Mouse (Mus musculus) hindbrain, embryonic 13.5 days (tissue): ENCODE results near the gene Vmn1r83. TPM values are rescaled to one million over a fixed set of nuclear protein-coding genes. Genes with fewer than 3 reads are reported as not detected.

Source experiments
- ATAC-seq: fragments of 200-750 bp; cut with Nextera tagmentation; 2 replicates; pipeline ENCODE4 v1.8.0; 2017; ENCODE audit warnings: moderate TSS enrichment; ENCODE audit not compliant: low FRiP score
- H3K27ac ChIP-seq: fragments of 300-500 bp; sonication (generic); 2 replicates; pipeline ENCODE4 v1.5.1; 2015; ENCODE audit warnings: inconsistent platforms, mild to moderate bottlenecking, moderate library complexity
- H3K27me3 ChIP-seq: fragments of 300-500 bp; sonication (generic); 2 replicates; pipeline ENCODE4 v1.6.1; 2015; ENCODE audit warnings: mild to moderate bottlenecking, inconsistent platforms
- H3K36me3 ChIP-seq: fragments of 300-500 bp; sonication (generic); 2 replicates; pipeline ENCODE4 v1.6.1; 2015; ENCODE audit warnings: mild to moderate bottlenecking, inconsistent platforms
- H3K4me1 ChIP-seq: fragments of 300-500 bp; sonication (generic); replicated peaks from 2 replicates; pipeline ENCODE4 v1.6.1; 2015; ENCODE audit warnings: inconsistent platforms
- H3K4me2 ChIP-seq: fragments of 300-500 bp; sonication (generic); 2 replicates; pipeline ENCODE4 v1.6.1; 2015; ENCODE audit warnings: inconsistent platforms, mild to moderate bottlenecking, moderate library complexity
- H3K4me3 ChIP-seq: fragments of 300-500 bp; sonication (generic); 2 replicates; pipeline ENCODE4 v1.5.1; 2015; ENCODE audit warnings: mild to moderate bottlenecking, inconsistent platforms
- H3K9ac ChIP-seq: fragments of 300-500 bp; sonication (generic); 2 replicates; pipeline ENCODE4 v1.6.1; 2015; ENCODE audit warnings: mild to moderate bottlenecking, inconsistent platforms
- H3K9me3 ChIP-seq: fragments of 300-500 bp; sonication (generic); 2 replicates; pipeline ENCODE4 v1.6.1; 2016; ENCODE audit warnings: inconsistent platforms
- WGBS: fragments of 180-500 bp; shearing (Covaris S2); methylation state at CpG from one replicate; pipeline ENCODE4 v1.1.7; 2015; 5-methylcytosine and 5-hydroxymethylcytosine counted together
- microRNA-seq: library from miRNA; unstranded; fragments of <30 nt; microRNA quantifications from one replicate; pipeline ENCODE4, GENCODE M21; 2016
- polyA plus RNA-seq: library from polyadenylated mRNA; unstranded; fragments of >200 nt; fragmentation: Nextera tagmentation; extraction: Ambion mirVana; gene quantifications from 2 replicates; pipeline ENCODE4 v1.2.1, GENCODE M21; 2015

Gene Vmn1r83
- polyA plus RNA-seq = not detected in 2 replicates

DNA sequence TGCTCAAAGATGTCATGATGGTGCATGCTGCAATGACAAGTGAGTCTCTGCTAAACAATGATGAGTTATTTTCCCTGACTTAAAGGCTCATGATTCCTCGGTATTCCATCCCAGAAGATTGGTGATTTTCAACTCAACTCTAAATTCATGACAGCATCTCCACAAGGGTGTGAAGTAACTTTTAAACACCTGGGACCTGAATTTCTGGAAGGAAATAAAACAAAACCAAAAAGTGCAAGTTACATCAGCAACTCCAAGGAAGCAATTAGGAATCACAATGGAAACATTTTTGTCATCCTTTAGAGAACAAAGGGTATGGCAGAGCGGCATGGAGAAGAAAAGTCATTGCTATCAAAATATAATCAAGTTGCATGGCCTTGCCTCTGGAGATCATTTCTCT lies at the start of gene Vmn1r83:
TSS of gene Vmn1r83 (minus strand) at position 101 of the 400 bp plus-strand sequence.
- no peak within 1 kb of the TSS for H3K27ac ChIP-seq
- no peak within 1 kb of the TSS for H3K4me2 ChIP-seq
- WGBS = 81% methylated on average over 2 of the region's 2 CpGs
- peaks cover 26% of the 10 kb centered on the region for H3K9me3 ChIP-seq
- no peaks in the 10 kb centered on the region for H3K4me1 ChIP-seq
- H3K36me3 ChIP-seq = no peaks in the 10 kb centered on the region
- no peak within 1 kb of the TSS for H3K9ac ChIP-seq
- ATAC-seq = no peak
- no peaks in the 10 kb centered on the region for H3K27me3 ChIP-seq
- H3K4me3 ChIP-seq = no peak within 1 kb of the TSS

DNA sequence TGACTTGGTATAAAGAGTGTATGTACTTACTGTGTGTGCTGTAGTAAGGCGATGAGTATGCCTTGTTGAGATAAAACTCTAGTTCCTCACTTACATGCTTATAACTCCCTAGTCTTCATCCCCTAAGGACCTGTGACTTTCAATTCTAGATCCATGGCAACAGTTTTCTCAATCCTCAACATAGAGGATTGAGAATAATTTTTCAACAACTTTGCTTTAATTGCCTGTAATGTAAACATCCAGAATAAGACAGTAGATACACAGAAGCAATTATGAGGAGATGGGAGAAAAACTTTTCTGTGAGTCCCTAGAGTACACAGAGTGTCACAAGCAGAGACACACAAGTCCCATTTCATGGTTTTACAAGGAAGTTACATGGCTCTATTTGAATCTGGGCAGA lies 39.9 kb upstream of the Vmn1r83 start, which contains the start of gene Vmn1r84:
TSS of gene Vmn1r84 (minus strand) at position 101 of the 400 bp plus-strand sequence.
- WGBS = 76% methylated on average over 1 of the region's 1 CpGs
- Histone ChIP-seq H3K9ac (no peak within 1 kb of the TSS), H3K4me2 (no peak within 1 kb of the TSS), H3K4me3 (no peak within 1 kb of the TSS), H3K27ac (no peak within 1 kb of the TSS), H3K9me3 (peaks cover 16% of the 10 kb centered on the region), H3K4me1 (no peaks in the 10 kb centered on the region), H3K36me3 (no peaks in the 10 kb centered on the region), H3K27me3 (no peaks in the 10 kb centered on the region)
- no peak for ATAC-seq

GRCm38 (mm10) chr7:12300130-12300529 lies 29.2 kb downstream of the Vmn1r83 start, which contains the start of gene Vmn1r82:
Gene Vmn1r82, plus strand, starts transcription at chr7:12300430.
- Histone ChIP-seq H3K9me3 (peaks cover 5% of the 10 kb centered on the region), H3K27ac (no peak within 1 kb of the TSS), H3K4me3 (no peak within 1 kb of the TSS), H3K36me3 (no peaks in the 10 kb centered on the region), H3K9ac (no peak within 1 kb of the TSS), H3K27me3 (no peaks in the 10 kb centered on the region), H3K4me2 (no peak within 1 kb of the TSS), H3K4me1 (no peaks in the 10 kb centered on the region)
- WGBS = 62% methylated on average over 2 of the region's 2 CpGs
- no peak for ATAC-seq

Small RNA genes lying within 50 kb of the gene (microRNA-seq; reads per million reads assigned to microRNA genes)
- not detected for gene Gm23521

Other genes with a start within 250 kb of the Vmn1r83 start
- gene Vmn1r78, start 179.2 kb downstream of the Vmn1r83 start, polyA plus RNA-seq = not detected in 2 replicates
- gene Vmn1r79, start 158.2 kb downstream of the Vmn1r83 start, polyA plus RNA-seq = not detected in 2 replicates
- not detected in 2 replicates for gene Vmn1r80, start 140.2 kb downstream of the Vmn1r83 start, polyA plus RNA-seq
- gene Vmn1r81, start 61.2 kb downstream of the Vmn1r83 start, polyA plus RNA-seq = not detected in 2 replicates
- gene Vmn1r82, start 29.1 kb downstream of the Vmn1r83 start, polyA plus RNA-seq = not detected in 2 replicates
- gene Vmn1r84, start 39.8 kb upstream of the Vmn1r83 start, polyA plus RNA-seq = not detected in 2 replicates
- gene Zfp551, start 93.3 kb upstream of the Vmn1r83 start, polyA plus RNA-seq = 10.0 and 10.1 TPM in 2 replicates
- 49.7 and 50.6 TPM in 2 replicates for gene Zfp606, start 148.8 kb upstream of the Vmn1r83 start, polyA plus RNA-seq
- not detected in 2 replicates for gene 2900092C05Rik, start 183.0 kb upstream of the Vmn1r83 start, polyA plus RNA-seq